Mouse (Mus musculus) liver, postnatal 0 days (tissue): Measurements from ENCODE around the gene Nhp2.

Experiments
- CTCF ChIP-seq: sonication (generic); IDR thresholded peaks from 2 replicates; pipeline ENCODE4 v1.5.1; 2016; ENCODE audit warnings: antibody characterized with exemption, low read depth
- EP300 ChIP-seq: IDR thresholded peaks from 2 replicates; pipeline ENCODE4 v1.6.1; 2016; ENCODE audit warnings: antibody characterized with exemption, low read depth, mild to moderate bottlenecking

DNA sequence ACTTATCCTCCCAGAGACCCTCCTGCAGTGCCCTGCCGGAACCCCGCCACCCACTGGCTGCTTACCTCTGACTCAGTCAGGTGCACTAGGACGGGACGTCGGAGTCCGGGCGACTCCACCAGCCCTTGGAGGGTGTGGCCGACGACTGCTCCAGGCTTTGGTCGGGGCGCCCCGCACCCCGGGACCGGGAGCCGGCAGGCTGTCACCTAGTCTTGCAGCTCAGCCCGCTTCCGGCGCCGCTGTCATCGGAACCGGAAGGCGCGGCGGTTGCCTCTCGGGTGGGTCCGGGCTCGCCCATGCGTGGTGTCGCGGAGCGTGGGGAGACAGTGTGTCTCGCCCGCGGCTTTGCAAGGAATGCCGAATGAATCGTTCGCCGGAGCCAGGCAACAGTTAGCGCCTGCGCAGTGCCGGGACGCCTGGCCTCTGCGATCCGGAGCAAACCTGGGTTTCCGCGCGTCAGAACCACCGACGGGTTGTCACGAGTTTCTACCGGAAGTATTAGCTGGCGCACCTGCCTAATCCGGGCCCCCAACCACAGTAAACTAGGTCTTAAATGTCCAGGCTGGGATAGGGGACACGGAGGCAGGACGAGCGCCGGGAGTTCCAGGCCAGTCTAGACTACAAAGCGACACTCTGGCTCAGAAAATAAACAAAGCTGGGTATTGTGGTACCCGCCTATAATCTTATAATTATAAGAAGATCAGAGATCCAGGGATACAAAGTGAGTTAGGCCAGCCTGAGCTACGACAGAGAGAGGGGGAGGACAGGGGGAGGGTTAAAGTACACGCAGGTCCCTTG, 16.2 kb downstream of the Nhp2 start, which contains the start of gene Rmnd5b:
- peak; percentile 32; the same call in 1 of the 2 replicates for TF ChIP-seq CTCF
- TF ChIP-seq EP300: no peak
